Mouse (Mus musculus): ENCODE data around the gene Rptor.

Gene Rptor

DNA sequence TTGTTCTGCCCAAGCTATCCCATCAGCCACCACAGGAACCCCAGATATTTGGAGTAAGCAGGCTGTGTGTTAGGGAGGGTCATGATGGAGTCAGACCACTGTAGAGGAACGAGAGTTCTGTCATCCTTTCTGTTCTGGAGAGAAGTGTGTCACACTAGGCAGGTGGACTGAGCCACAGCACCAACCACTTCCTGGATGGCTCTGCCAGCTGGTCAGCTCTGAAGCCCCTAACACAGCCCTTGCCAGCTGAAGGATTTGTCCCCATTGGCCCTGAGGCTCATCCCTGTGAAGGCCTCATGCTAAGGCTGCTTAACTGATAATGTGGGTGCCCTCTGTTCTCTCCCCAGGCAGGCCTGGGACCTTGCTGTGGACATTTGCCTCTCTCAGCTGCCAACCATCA lies 208.9 kb downstream of the Rptor start:
- no peak for DNase-seq (ENCODE audit: low spot score)

DNA sequence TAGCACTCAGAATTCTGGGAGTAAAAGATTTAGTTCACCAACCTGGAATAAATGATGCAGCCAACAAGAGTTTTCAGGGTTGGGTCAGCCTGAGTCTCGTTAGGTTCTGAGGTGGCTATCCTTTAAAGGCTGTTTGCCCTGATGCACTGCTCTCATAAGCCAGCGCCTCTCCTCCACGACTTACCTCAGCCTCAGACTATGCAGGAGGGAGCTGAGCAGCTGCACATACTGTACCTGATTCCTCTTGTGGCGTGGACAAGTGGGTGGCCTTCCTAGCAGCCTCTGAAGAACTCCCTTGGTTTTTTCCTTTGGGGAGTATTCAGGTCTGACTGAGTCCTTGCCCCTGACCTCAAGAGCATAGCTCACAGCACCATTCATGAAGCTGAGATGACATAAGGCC lies 209.4 kb downstream of the Rptor start:
- no peak for DNase-seq (ENCODE audit: low spot score)

- no peak for DNase-seq (ENCODE audit: low spot score)
Observed at GRCm38 (mm10) chr11:119814035-119814558, 211.4 kb downstream of the Rptor start.

DNA sequence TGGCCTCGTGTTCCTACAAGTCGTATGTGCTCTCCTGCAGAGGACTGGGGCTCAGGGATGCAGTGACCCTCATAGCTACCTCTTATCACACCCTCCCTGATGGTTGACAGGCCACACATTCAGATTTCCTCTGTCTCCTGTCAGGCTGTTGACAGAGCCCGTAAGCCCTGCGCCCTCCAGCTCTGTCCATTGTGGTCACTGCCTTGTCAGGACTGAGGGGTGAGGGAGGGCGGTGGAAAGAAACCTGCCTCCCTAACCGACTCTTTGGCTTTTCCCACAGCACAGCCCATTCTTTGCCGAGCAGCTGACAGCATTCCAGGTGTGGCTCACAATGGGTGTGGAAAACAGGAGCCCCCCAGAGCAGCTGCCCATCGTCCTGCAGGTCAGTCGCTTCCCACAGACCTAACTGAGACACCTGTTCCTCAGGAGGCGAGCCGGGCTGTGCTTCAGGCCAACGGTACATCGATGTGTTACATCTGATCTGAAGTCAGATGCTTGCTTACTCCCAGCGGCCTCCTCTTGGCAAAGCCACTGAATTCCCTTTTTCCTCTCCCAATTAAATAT lies 214.2 kb downstream of the Rptor start:
- DNase-seq (ENCODE audit: low spot score): no peak

- DNase-seq (ENCODE audit: low spot score): no peak
Observed at GRCm38 (mm10) chr11:119817362-119817837, 214.7 kb downstream of the Rptor start.

DNA sequence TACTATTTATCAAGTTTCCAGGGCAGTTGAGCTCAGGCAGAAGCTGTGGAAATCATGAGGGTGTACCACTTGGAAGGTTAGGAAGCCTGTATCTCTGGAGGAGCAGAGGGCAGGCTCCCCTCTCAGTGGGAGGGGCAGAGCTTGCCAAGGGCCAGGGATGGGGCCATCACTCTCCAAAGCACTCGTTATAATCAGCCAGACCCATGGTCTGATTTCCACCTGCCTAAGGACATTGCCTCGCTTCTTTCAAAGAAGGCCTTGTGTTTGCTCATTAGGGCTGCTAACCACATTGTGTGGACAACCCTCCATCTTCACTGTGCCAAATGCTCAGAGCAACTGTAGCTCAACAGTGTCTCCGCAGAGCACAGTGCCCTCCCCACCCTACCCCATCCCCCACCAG lies 215.2 kb downstream of the Rptor start:
- no peak for DNase-seq (ENCODE audit: low spot score)

GRCm38 (mm10) chr11:119821514-119821913 lies 218.8 kb downstream of the Rptor start:
- no peak for DNase-seq (ENCODE audit: low spot score)

DNA sequence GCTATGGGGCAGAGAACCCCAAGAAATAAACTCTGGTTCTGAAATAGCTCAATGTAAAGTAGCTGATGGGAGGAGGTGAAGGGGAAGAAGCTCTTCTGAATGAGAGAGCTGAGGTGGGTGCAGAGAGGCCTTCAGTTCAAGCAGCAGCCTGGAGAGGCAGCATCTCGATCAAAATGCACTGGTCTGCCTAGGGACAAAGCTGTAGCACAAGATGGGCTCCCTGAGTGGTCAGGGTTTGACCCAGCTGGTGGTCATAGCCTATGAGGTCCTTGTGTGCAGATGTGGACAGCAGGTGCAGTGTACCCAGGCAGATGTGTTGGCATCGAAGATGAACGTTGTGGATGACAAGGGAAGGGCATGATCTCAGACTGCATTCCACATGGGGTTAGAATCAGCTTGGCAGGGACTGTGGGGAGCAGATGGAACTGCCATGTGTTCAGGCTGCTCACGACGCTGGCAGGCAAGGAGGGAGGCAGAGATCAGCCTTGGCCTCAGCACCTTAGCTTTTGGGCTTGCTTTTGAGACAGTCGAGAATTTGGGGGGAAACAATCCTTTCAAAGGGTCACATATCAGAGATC lies 221.5 kb downstream of the Rptor start:
- no peak for DNase-seq (ENCODE audit: low spot score)

DNA sequence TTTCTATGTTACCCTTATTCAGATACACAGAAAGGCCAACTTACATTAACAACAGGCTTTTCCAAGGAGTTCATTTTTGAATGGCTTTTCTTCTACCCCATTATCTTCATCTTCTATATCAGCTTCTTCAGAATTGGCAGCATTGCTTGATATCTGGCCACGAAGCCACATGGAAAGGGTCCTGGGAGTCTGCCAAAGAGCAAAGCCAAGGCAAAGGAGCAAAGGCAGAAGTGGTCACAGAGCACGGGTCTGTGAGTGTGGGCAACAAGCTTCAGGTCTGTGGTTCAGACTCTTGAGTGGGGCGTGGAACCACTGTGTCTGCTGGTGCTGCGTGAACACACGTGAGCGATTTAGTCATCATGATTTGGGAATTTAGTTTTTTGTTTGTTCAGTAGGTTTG lies 223.1 kb downstream of the Rptor start:
- no peak for DNase-seq (ENCODE audit: low spot score)

DNA sequence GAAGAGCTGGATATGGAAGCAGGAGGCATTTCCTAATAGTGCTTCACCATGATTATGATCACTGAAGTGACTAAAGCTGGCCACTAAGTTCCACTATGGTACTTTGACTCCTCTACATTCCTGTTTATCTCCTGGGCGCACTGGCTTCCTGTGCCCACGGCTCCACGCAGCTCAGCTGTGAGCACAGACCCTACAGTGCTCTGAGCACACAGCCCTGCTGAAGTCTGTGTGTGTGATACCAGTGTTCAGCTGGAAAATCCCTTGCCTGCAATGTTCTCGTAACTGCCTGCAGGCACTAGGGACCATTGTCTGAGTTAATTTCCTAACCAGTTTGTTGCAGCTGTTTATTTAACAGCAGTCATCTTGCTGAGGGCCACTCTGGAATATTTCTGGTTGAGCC lies 223.5 kb downstream of the Rptor start:
- DNase-seq (ENCODE audit: low spot score): no peak

DNA sequence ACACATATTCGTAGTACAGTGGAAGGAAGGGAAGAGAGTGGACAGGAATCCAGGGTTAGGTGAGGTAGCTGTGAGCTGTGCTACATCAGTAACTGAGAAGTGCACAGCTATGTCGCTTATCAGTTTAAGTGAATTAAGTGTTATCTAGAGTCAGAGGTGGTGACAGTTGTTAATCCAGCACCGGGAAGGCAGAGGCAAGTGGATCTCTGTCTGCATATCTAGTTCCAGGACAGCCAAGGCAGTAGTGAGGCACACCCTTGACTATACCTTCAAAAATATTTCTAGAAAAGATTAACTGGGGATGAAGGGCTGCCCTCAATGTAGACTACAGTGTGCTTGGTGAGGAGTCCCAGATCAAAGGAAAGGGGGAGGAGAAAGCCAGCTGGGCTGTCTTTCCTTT lies 226.4 kb downstream of the Rptor start:
- DNase-seq (ENCODE audit: low spot score): no peak

GRCm38 (mm10) chr11:119831682-119832081 lies 229.0 kb downstream of the Rptor start:
- no peak for DNase-seq (ENCODE audit: low spot score)

GRCm38 (mm10) chr11:119833311-119833710 lies 230.6 kb downstream of the Rptor start:
- DNase-seq (ENCODE audit: low spot score): no peak

- no peak for DNase-seq (ENCODE audit: low spot score)
Observed at GRCm38 (mm10) chr11:119833877-119834804, 231.4 kb downstream of the Rptor start.

GRCm38 (mm10) chr11:119836326-119836725 lies 233.6 kb downstream of the Rptor start:
- DNase-seq (ENCODE audit: low spot score): no peak

DNA sequence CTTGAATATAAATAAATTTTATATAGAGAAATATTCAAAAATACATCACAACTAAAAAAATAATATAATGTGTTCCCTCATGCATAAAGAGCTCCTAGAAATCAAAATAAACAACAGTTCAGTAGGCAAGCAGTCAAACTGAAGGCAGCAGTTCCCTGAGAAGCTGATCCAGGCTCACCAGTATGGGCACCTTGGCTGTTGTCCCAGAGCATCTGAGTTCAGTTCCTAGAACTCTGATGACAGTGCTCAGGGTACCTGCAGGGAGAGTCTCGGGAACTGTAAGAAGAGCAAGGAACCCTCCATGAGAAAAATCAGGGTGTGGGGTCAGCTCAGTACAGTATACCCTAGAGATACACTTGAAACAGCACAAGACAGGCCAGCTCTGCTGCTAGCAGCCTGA lies 235.1 kb downstream of the Rptor start:
- DNase-seq (ENCODE audit: low spot score): no peak

- DNase-seq (ENCODE audit: low spot score): no peak
Observed at GRCm38 (mm10) chr11:119839411-119840342, 237.0 kb downstream of the Rptor start.

- no peak for DNase-seq (ENCODE audit: low spot score)
Observed at GRCm38 (mm10) chr11:119846608-119847007, 243.9 kb downstream of the Rptor start.

DNA sequence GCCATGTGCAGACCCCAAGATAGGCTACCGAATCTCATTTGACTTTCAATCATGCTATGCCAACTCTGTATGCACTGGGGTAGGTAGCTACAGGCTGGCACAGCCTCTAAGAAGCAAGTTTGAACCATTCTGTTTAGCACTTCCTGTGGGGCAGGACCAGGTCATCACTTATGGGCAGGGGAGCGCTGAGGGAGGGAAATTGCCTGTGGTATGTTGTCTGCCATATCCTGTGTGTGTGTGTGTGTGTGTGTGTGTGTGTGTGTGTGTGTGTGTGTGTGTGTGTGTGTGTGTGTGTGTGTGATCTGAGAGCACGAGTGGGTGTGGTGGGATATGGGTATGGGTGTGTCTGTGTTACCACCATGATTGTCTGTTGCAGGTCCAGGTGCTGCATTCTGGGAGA lies 244.4 kb downstream of the Rptor start:
- DNase-seq (ENCODE audit: low spot score): no peak

DNA sequence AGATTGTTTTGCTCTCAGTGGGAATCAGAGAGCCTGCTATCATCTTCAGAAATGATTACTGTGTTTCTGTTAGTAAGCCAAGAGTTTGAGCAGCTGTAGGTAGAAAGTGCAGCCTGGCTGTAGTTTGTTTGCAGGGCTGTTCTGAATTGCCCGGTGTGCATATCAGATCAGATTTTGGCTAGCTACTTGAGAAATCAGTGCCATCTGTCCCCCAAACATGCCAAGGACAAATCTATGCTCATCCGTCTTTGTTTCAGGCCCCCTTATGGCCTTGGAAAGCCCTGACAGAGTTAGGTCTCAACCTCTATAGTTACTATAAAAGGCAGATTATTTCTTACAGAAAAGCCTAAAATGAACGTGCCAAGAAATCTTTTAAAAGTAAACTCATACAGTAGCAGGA lies 244.9 kb downstream of the Rptor start:
- DNase-seq (ENCODE audit: low spot score): no peak

GRCm38 (mm10) chr11:119848189-119848588 lies 245.5 kb downstream of the Rptor start:
- DNase-seq (ENCODE audit: low spot score): no peak

DNA sequence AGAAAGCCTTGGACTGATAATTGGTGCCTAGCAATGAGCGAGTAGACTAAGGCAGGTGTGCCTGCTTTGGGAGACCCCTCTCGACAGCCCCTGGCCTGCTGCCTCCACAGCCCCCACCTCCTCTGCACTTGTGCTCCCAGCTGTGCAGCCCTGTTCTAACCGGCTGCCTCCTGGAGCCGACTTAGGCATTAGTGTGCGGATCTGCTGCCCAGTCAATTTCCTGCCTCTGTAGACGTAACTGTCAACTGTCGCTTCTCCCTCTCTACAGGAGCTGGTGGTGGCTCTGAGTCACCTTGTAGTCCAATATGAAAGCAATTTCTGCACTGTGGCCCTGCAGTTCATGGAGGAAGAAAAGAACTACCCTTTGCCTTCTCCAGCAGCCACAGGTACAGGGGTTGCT lies 253.3 kb downstream of the Rptor start:
- no peak for DNase-seq (ENCODE audit: low spot score)

Measured in ovary, adult 18-20 months (tissue).